Mouse (Mus musculus) kidney, postnatal 25 days (tissue): ENCODE data around the gene Hypk.
"Not testable (repeated sequence)": the region's sequence is repeated elsewhere in the genome, so short reads cannot be mapped to it uniquely, and the experiment has no call there.

Source experiments
- DNase-seq, 2 experiments: peaks; one replicate each; pipeline ENCODE4 v3.0.0; 2021; ENCODE audit warnings: mixed read lengths in 2 of 2

Hypk gene

GRCm38 (mm10) chr2:121448739-121449535 lies 4.2 kb upstream of the Hypk start, which contains the start of gene Serf2:
Gene Serf2 (plus strand): TSS chr2:121449195.
- DNase-seq: peak; percentile 100

DNA sequence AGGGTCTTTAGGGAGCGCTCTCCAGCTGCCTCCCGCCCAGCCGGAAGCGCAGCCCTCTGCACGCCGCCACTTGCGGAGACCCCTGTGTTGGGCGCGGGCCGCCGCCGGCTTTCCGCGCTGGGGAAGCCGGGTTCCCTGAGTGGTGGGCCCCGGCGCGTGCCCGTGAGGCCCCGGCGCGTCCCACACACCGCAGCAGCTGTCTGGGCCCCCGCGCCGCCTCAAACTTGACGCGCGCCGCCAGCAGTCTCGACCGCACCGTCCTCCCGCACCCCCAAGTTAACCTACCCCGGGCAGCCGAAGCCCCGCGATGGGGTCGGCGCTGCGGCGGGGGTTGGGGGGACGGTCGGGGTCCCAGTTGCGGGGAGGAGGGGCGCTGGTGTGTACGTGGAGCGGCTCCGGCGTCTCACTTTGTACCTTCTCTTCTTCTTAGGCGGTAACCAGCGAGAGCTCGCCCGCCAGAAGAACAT lies 3.5 kb upstream of the Hypk start:
- peak in 1 of 2 experiments; percentile 26 for DNase-seq

DNA sequence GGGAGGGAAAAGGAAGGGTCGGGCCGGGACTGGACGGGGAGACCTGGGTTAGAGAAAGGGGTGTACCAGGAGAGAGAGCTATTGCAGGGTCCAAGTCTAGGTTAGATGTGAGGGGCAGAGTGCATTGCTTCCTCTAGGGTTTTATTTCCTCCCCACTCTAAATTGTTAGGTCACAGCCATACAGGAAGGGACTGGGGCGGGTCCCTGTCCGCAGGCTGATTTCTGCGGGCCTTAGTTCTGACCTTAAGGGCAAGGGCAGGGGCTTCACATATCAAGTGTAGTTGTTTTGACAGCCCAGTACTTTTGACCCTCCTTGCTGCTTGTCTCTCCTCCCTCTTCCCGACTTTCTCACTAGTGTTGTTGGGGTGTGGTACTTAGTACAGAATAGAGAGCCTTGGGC lies 3.0 kb upstream of the Hypk start:
- DNase-seq: peak in 1 of 2 experiments; percentile 70

DNA sequence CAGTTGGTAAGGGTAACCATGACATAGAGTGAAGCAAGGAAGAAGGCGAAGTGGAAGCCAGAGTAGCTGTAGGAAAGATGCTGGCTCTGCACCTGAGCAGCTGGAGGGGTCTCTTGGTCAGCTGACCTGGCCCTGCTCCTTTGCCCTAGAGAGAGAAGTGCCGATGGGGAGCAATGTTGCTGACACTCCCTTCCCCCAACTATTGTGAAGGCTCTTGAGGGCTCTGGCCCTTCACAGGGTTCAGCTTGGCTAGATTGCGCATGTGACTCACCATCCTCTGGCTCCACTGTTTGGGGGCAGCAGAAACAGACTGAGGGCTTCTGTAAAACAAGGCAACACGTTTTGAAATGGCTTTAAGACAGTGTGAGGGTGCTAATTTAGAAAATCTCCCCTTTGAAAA lies 729 bp upstream of the Hypk start:
- peak in 1 of 2 experiments; percentile 57 for DNase-seq

GRCm38 (mm10) chr2:121453917-121454316 lies 827 bp downstream of the Hypk start:
- no peak for DNase-seq

GRCm38 (mm10) chr2:121455534-121455933 lies 2.4 kb downstream of the Hypk start:
- no peak for DNase-seq

DNA sequence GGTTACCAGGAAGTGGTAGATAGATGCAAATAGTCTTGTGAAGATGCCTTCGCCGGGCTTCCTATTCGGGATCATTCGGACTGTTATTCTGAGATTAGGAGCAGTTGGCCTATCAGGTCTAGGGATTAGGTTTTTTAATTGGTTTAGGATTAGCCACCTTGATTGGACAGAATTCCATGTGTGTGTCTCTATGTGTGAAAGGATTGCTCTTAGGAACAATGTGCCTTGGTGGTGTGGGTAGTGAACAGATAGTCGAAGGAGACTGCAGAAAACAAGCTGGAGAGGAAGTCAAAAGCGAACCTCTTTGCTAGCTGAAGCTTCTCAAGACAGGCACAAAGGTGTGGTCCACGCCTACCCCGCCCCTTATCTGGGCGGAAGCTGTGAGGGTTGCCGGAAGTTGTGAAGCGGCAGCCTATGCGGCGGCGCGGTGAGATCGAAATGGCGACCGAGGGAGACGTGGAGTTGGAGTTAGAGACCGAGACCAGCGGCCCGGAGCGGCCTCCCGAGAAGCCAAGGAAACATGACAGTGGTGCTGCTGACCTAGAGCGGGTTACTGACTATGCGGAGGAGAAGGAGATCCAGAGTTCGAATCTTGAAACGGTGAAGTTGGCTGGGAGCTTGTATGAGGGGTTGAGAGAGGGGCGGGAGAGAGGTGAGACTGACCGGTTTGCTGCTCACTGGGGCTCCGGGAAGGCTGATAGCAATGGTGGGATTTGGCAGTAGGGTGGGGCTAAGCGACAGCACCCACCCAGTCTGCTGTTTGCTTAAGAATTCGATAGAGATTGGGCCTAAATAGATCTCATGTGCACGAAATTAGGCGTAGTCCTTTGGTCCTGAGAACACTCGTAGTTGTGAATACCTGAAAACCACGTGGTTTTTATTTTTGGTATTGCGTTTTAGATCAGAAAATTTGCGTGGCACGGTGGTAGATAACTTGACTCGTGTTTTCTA lies 3.9 kb downstream of the Hypk start, which contains the start of gene Serinc4:
Gene Serinc4 (minus strand): TSS at position 90 of the 951 bp plus-strand sequence.
- DNase-seq: peak; percentile 86 to 94

GRCm38 (mm10) chr2:121460071-121460470 lies 7.0 kb downstream of the Hypk start:
- no peak for DNase-seq

GRCm38 (mm10) chr2:121468982-121469381 lies 15.9 kb downstream of the Hypk start:
- DNase-seq: not testable (repeated sequence)

DNA sequence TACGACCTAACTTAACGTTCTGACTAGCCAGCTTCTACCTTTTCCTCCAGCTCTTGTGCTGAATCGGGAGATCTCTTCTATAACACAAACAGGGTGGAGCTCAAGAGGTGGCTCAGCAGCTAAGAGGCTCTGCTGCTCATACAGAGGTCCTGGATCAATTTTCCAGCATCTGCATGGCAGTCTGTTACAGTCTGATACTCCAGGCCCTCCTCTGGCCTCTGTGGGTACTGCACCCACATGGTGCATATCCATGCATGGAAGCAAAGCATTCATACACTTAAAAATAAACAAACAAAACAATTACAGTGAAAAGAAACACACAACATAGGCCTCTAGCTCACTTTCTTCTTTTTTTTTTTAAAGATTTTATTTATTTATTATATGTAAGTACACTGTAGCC lies 19.7 kb downstream of the Hypk start:
- not testable (repeated sequence) for DNase-seq

DNA sequence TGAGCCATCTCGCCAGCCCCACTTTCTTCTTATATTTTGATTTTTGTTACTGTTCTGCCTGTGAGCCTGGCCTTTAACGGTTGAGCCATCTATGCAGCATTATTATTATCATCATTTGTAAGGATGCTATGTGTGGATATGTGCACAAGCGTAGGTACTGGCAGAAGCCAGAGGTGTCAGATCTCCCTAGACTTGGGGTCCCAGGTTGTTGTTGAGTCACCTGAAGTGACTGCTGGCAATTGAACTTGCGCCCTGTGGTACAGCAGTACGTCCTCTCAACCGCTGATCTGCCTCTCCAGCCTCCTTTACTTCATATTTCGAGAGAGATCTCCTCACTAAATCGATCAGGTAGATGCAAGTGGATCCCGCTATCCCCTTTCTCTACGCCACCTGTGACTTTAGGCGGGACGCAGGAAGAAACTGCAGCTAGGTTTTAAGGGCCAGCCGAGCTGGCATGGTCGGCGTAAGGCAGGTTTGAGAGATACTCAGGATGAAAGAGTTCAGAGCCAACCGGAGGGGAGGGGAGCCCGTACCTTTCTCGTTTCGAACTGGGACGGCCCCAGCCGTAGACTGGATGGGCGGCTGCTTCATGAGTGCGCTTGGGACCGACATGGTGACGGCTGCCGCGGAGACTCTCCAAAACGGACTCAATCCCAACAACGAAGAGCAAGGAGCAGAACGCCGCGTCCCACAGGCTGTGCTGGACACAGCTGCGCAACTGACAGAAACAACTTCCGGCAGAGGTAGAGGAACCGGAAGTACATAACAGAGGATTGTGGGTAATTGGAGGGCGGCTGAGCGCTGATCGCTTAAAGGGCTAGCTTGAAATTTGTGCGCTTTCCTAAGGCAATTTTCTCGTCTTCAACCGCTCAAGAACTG lies 20.4 kb downstream of the Hypk start, which contains the start of gene Mfap1b:
Gene Mfap1b (minus strand): TSS at position 767 of the 879 bp plus-strand sequence.
- DNase-seq: peak; percentile 85 to 91

- no peak for DNase-seq
Observed at GRCm38 (mm10) chr2:121474180-121474535, 21.1 kb downstream of the Hypk start.

- not testable (repeated sequence) for DNase-seq
Observed at GRCm38 (mm10) chr2:121475306-121475705, 22.2 kb downstream of the Hypk start.

DNA sequence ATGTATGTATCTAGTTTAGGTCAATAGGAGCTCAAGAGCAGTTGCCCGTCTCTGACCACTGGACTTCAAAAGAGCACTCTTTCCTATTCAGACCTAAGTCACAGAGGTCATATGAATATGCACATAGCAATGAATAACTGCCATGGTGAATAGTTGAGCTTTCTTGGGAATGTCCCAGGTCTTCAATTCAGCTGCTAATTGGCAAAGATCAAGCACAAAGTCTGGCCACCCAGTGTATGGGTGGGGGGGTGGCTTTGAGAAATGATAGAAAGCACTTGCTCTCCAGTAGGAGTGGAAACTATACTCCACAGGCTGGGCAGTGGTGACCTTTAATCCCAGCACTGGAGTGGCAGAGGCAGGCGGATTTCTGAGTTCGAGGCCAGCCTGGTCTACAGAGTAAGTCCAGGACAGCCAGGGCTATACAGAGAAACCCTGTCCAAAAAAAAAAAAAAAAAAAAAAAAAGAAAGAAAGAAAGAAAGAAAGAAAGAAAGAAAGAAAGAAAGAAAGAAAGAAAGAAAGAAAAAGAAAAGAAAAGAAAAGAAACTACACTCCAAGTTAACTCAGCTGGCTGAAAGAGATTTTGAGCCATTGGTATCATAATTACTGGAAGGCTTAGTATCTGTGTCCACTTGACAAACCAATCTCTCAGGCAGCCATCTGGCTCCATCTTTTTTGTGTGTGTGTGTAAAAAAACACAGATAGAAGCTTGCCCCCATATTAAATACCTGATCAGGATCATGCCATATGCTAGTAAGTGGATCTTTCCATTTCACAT lies 24.6 kb downstream of the Hypk start:
- no peak for DNase-seq

GRCm38 (mm10) chr2:121480498-121480897 lies 27.4 kb downstream of the Hypk start:
- peak; percentile 40 for DNase-seq

DNA sequence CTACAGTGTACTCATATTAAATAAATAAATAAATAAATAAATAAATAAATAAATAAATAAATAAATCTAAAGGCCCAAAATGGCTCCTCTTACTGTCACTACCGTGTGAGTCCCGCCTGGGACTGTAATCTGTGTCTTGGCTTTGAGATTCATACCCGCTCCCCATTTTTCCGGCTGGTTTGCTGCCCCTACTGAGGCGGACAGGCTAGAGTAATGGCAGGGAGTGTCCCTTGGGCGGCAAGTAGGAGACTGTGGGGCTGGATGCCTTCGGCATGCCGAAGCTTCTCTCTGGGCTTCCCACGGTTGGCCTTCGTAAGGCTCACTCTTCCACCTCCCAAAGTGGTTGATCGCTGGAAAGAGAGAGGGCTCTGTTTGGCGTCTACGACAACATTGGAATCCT lies 27.8 kb downstream of the Hypk start:
- not testable (repeated sequence) for DNase-seq

GRCm38 (mm10) chr2:121483576-121483975 lies 30.5 kb downstream of the Hypk start:
- DNase-seq: no peak

DNA sequence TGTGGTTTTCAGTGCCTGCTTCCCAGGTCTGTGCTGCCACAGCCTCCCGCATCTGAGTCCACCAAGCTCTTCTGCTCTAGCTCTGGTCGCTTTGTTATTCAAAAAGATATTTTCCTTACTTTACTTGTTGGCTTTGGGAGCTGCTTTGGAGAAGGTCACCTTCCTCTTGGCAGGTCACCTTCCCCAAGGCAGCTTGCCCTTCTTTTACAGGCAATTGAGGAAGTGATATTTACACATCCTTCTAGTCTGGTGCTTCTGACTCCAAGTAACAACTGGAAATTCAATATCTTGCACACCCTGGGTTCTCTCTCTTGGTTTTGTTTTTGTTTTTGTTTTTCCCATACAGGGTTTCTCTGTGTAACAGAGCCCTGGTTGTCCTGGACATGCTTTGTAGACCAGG lies 31.3 kb downstream of the Hypk start:
- not testable (repeated sequence) for DNase-seq

DNA sequence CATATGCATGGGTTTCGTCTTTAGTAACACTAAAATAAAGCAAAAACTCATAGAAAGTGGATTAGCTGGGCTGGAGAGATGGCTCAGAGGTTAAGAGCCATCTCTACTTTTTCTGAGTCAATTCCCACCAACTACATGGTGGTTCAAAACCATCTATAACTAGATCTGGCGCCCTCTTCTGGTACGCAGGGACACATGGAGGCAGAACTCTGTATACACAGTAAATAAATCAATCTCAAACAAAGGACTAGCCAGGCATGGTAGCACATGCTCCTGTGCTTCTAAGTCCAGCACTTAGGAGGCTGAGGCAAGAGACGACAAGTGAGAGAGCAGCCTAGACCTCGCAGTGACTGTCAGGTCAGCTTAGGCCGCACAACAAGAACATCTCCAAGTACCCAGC lies 48.5 kb downstream of the Hypk start:
- not testable (repeated sequence) for DNase-seq

DNA sequence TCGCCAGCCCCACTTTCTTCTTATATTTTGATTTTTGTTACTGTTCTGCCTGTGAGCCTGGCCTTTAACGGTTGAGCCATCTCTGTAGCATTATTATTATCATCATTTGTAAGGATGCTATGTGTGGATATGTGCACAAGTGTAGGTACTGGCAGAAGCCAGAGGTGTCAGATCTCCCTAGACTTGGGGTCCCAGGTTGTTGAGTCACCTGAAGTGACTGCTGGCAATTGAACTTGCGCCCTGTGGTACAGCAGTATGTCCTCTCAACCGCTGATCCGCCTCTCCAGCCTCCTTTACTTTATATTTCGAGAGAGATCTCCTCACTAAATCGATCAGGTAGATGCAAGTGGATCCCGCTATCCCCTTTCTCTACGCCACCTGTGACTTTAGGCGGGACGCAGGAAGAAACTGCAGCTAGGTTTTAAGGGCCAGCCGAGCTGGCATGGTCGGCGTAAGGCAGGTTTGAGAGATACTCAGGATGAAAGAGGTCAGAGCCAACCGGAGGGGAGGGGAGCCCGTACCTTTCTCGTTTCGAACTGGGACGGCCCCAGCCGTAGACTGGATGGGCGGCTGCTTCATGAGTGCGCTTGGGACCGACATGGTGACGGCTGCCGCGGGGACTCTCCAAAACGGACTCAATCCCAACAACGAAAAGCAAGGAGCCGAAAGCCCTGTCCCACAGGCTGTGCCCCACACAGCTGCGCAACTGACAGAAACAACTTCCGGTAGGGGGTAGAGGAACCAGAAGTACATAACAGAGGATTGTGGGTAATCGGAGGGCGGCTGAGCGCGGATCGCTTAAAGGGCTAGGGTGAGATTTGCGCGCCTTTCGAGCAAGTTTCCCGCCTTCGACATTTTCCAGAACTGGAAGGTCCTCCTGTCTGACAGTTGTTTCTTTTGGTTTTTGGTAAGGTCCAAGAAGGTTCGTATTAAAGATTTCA lies 53.1 kb downstream of the Hypk start, which contains the start of the genes Mfap1a and Wdr76:
Gene Mfap1a (minus strand): TSS at position 724 of the 941 bp plus-strand sequence.
Gene Wdr76 (plus strand): TSS at position 782 of the 941 bp plus-strand sequence.
- peak; percentile 88 to 93 for DNase-seq
